Mouse (Mus musculus): ENCODE measurements around the gene AL732309.1. TPM values are rescaled to one million over a fixed set of nuclear protein-coding genes. Genes with fewer than 3 reads are reported as not detected.

The AL732309.1 gene
- polyA plus RNA-seq, 1 experiment from 2014 or later: 2.4 TPM

DNA sequence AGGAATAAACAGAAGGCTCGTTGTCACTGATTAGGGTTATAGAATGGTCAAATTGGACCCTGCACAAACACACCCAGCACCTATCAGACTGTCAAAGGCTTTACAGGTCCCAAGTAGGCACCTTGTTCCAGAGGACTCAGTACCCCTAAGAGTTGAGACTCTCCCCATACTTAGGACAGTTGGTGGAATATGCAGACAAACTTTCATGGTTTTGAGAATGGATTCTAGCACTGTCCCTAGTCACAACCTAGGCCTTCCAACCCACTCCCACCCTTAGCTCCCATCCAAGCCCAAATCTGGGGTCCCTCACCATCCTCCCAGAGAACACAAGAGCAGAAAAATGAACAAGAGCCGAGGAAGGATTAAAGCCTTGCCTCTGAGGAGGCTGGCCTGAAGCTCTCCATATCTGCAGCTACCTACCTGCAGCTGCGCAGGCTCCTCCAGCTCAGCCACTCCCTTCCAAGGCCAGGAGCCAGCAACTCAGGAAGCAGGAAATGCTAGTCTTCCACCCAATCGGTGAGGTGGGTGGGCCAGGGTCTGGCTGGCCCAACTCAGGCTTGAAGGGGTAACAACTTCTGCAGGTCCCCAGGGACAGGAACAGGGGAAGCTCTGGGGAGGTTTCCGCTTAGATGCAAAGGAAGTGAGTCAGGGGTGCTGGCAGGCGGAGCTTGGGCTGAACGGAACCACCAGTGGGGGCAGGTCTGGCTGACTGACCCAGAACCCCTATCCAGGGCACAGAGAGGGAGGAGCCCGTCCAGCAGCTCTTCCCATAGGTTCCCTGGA lies 50.3 kb downstream of the AL732309.1 start, which contains the start of gene Tor4a:
Gene Tor4a, minus strand, starts transcription at position 715 of the 783 bp plus-strand sequence.
- peaks cover 33% of the 10 kb centered on the region for H3K36me3 ChIP-seq (ENCODE audit: control insufficient read depth, insufficient read depth, low read length)
- ATAC-seq (ENCODE audit: insufficient number of reproducible peaks, insufficient read depth, low FRiP score, low read depth): peak; percentile 75
- H3K4me1 ChIP-seq (ENCODE audit: control insufficient read depth in 2 of 2, insufficient read depth in 2 of 2, low read length in 2 of 2): peaks cover 9 to 26% of the 10 kb centered on the region in 2 experiments; a peak in 3 of 4 replicates
- peak within 1 kb of the TSS; percentile 35 to 42 for H3K4me3 ChIP-seq (ENCODE audit: control insufficient read depth in 1 of 2, insufficient read depth in 1 of 2, low read depth in 1 of 2, low read length in 2 of 2)
- H3K9me3 ChIP-seq (ENCODE audit: control insufficient read depth, low read length): no peaks in the 10 kb centered on the region
- H3K27ac ChIP-seq (replicated peaks in 1 of 2; ENCODE audit: control insufficient read depth in 1 of 2, insufficient read depth in 1 of 2, low read depth in 2 of 2, low read length in 2 of 2): peak within 1 kb of the TSS; percentile 75 to 82
- H3K9ac ChIP-seq (ENCODE audit: low read length): peak within 1 kb of the TSS; percentile 66
- 7% methylated on average over 8 of the region's 8 CpGs for WGBS
- peaks cover 5% of the 10 kb centered on the region for H3K27me3 ChIP-seq (ENCODE audit: control insufficient read depth, insufficient read depth, low read length)
- H3K4me2 ChIP-seq (ENCODE audit: low read length): peak within 1 kb of the TSS; percentile 72

DNA sequence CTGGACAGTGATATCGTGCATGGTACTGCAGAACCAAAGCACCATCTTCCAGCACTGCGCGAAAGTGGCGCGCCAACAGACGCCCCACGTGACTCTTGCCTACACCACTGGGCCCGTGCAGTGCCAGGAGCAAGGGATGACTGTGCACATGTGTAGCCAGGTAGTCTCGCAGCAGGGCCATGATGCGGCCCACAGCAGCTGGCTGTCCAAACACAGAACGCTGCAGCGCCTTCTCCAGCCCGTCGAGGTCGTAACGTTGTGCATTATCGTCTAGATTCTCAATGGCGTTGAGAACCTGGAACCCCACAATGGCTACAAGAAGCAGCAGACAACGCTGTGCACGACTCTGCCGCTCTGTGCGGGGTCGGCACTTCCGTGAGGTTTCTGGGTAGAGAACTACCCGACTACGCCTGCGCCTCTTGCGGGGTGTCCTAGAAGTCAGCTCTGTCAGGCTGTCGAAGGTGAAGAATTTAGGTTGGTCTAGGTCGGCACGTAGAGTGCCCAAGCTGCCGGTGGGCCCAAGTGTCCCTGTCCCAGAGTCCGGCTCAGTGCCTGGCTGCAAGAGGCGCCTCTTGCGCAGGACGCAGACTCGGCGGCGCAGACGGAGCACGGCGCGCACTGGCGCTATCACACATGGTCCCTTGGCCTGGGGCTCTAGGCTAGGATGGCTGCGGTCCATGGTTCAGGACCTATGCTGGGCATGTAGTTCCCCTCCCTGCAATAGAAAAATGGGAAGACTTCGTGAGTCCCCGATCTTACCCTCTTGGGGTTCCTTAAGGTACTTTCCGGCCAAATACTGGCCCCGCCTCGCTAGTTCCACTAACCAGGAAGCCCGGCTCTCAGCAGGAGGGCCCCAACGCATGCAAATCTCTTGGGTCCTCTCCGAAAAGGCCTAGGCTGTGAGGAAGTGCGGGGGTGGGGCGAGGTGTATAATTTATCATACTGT lies 51.2 kb downstream of the AL732309.1 start:
- Histone ChIP-seq H3K4me3 (ENCODE audit: control insufficient read depth in 1 of 2, insufficient read depth in 1 of 2, low read depth in 1 of 2, low read length in 2 of 2) (peak overlapping the region; percentile 35 to 42), H3K27ac (replicated peaks in 1 of 2; ENCODE audit: control insufficient read depth in 1 of 2, insufficient read depth in 1 of 2, low read depth in 2 of 2, low read length in 2 of 2) (peak overlapping the region; percentile 65 to 82; a peak in 3 of 4 replicates), H3K4me1 (ENCODE audit: control insufficient read depth in 2 of 2, insufficient read depth in 2 of 2, low read length in 2 of 2) (peaks cover 9 to 26% of the 10 kb centered on the region in 2 experiments; a peak in 3 of 4 replicates), H3K27me3 (ENCODE audit: control insufficient read depth, insufficient read depth, low read length) (peaks cover 5% of the 10 kb centered on the region), H3K36me3 (ENCODE audit: control insufficient read depth, insufficient read depth, low read length) (peaks cover 24% of the 10 kb centered on the region), H3K4me2 (ENCODE audit: low read length) (peak overlapping the region; percentile 72), H3K9ac (ENCODE audit: low read length) (peak overlapping the region; percentile 66), H3K9me3 (ENCODE audit: control insufficient read depth, low read length) (no peaks in the 10 kb centered on the region)
- WGBS: 18% methylated on average over 55 of the region's 55 CpGs
- no peak for ATAC-seq (ENCODE audit: insufficient number of reproducible peaks, insufficient read depth, low FRiP score, low read depth)

Other genes starting within 250 kb of the AL732309.1 start
- gene Nsmf, start 192.5 kb downstream of the AL732309.1 start, polyA plus RNA-seq (2014; fragmentation: Nextera tagmentation; extraction: Ambion mirVana): 43.2 and 48.1 TPM in 2 replicates
- not detected in 2 replicates for gene Entpd8, start 166.6 kb downstream of the AL732309.1 start, polyA plus RNA-seq (2014; fragmentation: Nextera tagmentation; extraction: Ambion mirVana)
- gene Noxa1, start 151.7 kb downstream of the AL732309.1 start, polyA plus RNA-seq (2014; fragmentation: Nextera tagmentation; extraction: Ambion mirVana): not detected in 2 replicates
- 11.9 and 13.9 TPM in 2 replicates for gene Nrarp, start 66.1 kb downstream of the AL732309.1 start, polyA plus RNA-seq (2014; fragmentation: Nextera tagmentation; extraction: Ambion mirVana)
- gene Tor4a, start 50.0 kb downstream of the AL732309.1 start, polyA plus RNA-seq (2014; fragmentation: Nextera tagmentation; extraction: Ambion mirVana): 6.5 and 8.0 TPM in 2 replicates
- 58.4 and 65.9 TPM in 2 replicates for gene Nelfb, start 35.4 kb downstream of the AL732309.1 start, polyA plus RNA-seq (2014; fragmentation: Nextera tagmentation; extraction: Ambion mirVana)
- gene Stpg3, start 32.2 kb downstream of the AL732309.1 start, polyA plus RNA-seq (2014; fragmentation: Nextera tagmentation; extraction: Ambion mirVana): not detected in 2 replicates
- gene Fam166a, start 28.1 kb downstream of the AL732309.1 start, polyA plus RNA-seq (2014; fragmentation: Nextera tagmentation; extraction: Ambion mirVana): 0.93 TPM in 1 of 2 replicates, not detected in the other
- 342 and 395 TPM in 2 replicates for gene Tubb4b, start 22.2 kb downstream of the AL732309.1 start, polyA plus RNA-seq (2014; fragmentation: Nextera tagmentation; extraction: Ambion mirVana)
- not detected in 2 replicates for gene Slc34a3, start 12.5 kb downstream of the AL732309.1 start, polyA plus RNA-seq (2014; fragmentation: Nextera tagmentation; extraction: Ambion mirVana)
- not detected in 2 replicates for gene Rnf224, start 10.1 kb downstream of the AL732309.1 start, polyA plus RNA-seq (2014; fragmentation: Nextera tagmentation; extraction: Ambion mirVana)
- gene Rnf208, start 4.6 kb downstream of the AL732309.1 start, polyA plus RNA-seq (2014; fragmentation: Nextera tagmentation; extraction: Ambion mirVana): 5.3 and 8.0 TPM in 2 replicates
- not detected in 2 replicates for gene Cysrt1, start 4.4 kb downstream of the AL732309.1 start, polyA plus RNA-seq (2014; fragmentation: Nextera tagmentation; extraction: Ambion mirVana)
- gene Tmem203, start 8.6 kb upstream of the AL732309.1 start, polyA plus RNA-seq (2014; fragmentation: Nextera tagmentation; extraction: Ambion mirVana): 12.3 and 16.3 TPM in 2 replicates
- 2.3 and 3.1 TPM in 2 replicates for gene Tprn, start 15.8 kb upstream of the AL732309.1 start, polyA plus RNA-seq (2014; fragmentation: Nextera tagmentation; extraction: Ambion mirVana)
- 150 and 163 TPM in 2 replicates for gene Ssna1, start 25.6 kb upstream of the AL732309.1 start, polyA plus RNA-seq (2014; fragmentation: Nextera tagmentation; extraction: Ambion mirVana)
- 70.2 and 71.3 TPM in 2 replicates for gene Anapc2, start 25.6 kb upstream of the AL732309.1 start, polyA plus RNA-seq (2014; fragmentation: Nextera tagmentation; extraction: Ambion mirVana)
- gene Tmem210, start 41.3 kb upstream of the AL732309.1 start, polyA plus RNA-seq (2014; fragmentation: Nextera tagmentation; extraction: Ambion mirVana): not detected in 2 replicates
- not detected in 2 replicates for gene Lrrc26, start 43.1 kb upstream of the AL732309.1 start, polyA plus RNA-seq (2014; fragmentation: Nextera tagmentation; extraction: Ambion mirVana)
- gene Grin1, start 72.3 kb upstream of the AL732309.1 start, polyA plus RNA-seq (2014; fragmentation: Nextera tagmentation; extraction: Ambion mirVana): 0.05 TPM in 1 of 2 replicates, not detected in the other
- gene Man1b1, start 85.5 kb upstream of the AL732309.1 start, polyA plus RNA-seq (2014; fragmentation: Nextera tagmentation; extraction: Ambion mirVana): 42.8 and 48.1 TPM in 2 replicates
- gene Dpp7, start 109.5 kb upstream of the AL732309.1 start, polyA plus RNA-seq (2014; fragmentation: Nextera tagmentation; extraction: Ambion mirVana): 11.5 and 12.4 TPM in 2 replicates
- 17.6 and 18.3 TPM in 2 replicates for gene Uap1l1, start 118.8 kb upstream of the AL732309.1 start, polyA plus RNA-seq (2014; fragmentation: Nextera tagmentation; extraction: Ambion mirVana)
- 14.4 and 17.7 TPM in 2 replicates for gene Sapcd2, start 125.5 kb upstream of the AL732309.1 start, polyA plus RNA-seq (2014; fragmentation: Nextera tagmentation; extraction: Ambion mirVana)
- gene Entpd2, start 149.0 kb upstream of the AL732309.1 start, polyA plus RNA-seq (2014; fragmentation: Nextera tagmentation; extraction: Ambion mirVana): 0.81 and 0.85 TPM in 2 replicates
- 29.3 and 29.5 TPM in 2 replicates for gene Npdc1, start 152.5 kb upstream of the AL732309.1 start, polyA plus RNA-seq (2014; fragmentation: Nextera tagmentation; extraction: Ambion mirVana)
- 0.14 TPM in 1 of 2 replicates, not detected in the other for gene Fut7, start 176.4 kb upstream of the AL732309.1 start, polyA plus RNA-seq (2014; fragmentation: Nextera tagmentation; extraction: Ambion mirVana)
- 3.8 and 4.3 TPM in 2 replicates for gene Abca2, start 181.8 kb upstream of the AL732309.1 start, polyA plus RNA-seq (2014; fragmentation: Nextera tagmentation; extraction: Ambion mirVana)
- gene Clic3, start 210.0 kb upstream of the AL732309.1 start, polyA plus RNA-seq (2014; fragmentation: Nextera tagmentation; extraction: Ambion mirVana): 3.8 and 4.6 TPM in 2 replicates
- gene Paxx, start 214.2 kb upstream of the AL732309.1 start, polyA plus RNA-seq (2014; fragmentation: Nextera tagmentation; extraction: Ambion mirVana): 31.0 and 32.6 TPM in 2 replicates
- 98.5 and 112 TPM in 2 replicates for gene Ptgds, start 223.2 kb upstream of the AL732309.1 start, polyA plus RNA-seq (2014; fragmentation: Nextera tagmentation; extraction: Ambion mirVana)
- gene Lcn12, start 247.0 kb upstream of the AL732309.1 start, polyA plus RNA-seq (2014; fragmentation: Nextera tagmentation; extraction: Ambion mirVana): not detected in 2 replicates

Data from heart, embryonic 14.5 days (tissue).